Mouse (Mus musculus) liver, adult 2 months (tissue): ENCODE measurements around the gene Plekhg5.
A peak's percentile ranks its signal among the peaks of the same experiment; 100 is the strongest.

ENCODE experiments used
- CTCF ChIP-seq: fragments of 200-500 bp; IDR thresholded peaks from 2 replicates; pipeline ENCODE4 v1.5.1; 2011; ENCODE audit warnings: low read depth, low read length, control low read depth
- POLR2A ChIP-seq: fragments of 200-500 bp; IDR thresholded peaks from 2 replicates; pipeline ENCODE4 v1.6.1; 2011; ENCODE audit warnings: low read length, control low read depth; ENCODE audit not compliant: insufficient read depth; ENCODE audit errors: extremely low read depth

GRCm38 (mm10) chr4:152086505-152087210 lies 14.4 kb downstream of the Plekhg5 start:
- TF ChIP-seq CTCF = no peak
- 0 out of 2 replicates have a peak, but pooled peaks have one; percentile 12 for TF ChIP-seq POLR2A
